Mouse (Mus musculus): ENCODE measurements around the gene Relb.
"Not testable (repeated sequence)": the region's sequence is repeated elsewhere in the genome, so short reads cannot be mapped to it uniquely, and the experiment has no call there.

The Relb gene

DNA sequence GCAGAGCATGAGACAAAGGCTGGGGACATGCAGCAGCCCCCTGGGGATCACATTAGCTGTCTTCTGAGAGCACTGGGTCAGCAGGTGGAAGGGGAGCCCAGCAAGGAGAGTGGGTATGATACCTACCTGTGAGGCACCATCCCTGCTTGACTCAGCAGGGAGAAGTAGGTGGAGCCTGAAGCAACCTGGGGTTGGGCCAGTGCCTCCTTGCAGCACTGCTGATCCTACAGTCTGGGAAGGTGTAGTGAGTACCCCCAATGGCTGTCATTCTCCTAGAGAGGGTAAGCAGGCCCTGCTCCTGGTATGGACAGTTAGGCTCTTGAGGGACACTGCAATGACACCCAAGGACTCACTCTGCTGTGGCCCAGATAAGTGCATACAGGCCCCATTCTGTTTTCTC is 3.0 kb upstream of the Relb start:
- no peak for DNase-seq (ENCODE audit: low spot score in 2 of 2)

DNA sequence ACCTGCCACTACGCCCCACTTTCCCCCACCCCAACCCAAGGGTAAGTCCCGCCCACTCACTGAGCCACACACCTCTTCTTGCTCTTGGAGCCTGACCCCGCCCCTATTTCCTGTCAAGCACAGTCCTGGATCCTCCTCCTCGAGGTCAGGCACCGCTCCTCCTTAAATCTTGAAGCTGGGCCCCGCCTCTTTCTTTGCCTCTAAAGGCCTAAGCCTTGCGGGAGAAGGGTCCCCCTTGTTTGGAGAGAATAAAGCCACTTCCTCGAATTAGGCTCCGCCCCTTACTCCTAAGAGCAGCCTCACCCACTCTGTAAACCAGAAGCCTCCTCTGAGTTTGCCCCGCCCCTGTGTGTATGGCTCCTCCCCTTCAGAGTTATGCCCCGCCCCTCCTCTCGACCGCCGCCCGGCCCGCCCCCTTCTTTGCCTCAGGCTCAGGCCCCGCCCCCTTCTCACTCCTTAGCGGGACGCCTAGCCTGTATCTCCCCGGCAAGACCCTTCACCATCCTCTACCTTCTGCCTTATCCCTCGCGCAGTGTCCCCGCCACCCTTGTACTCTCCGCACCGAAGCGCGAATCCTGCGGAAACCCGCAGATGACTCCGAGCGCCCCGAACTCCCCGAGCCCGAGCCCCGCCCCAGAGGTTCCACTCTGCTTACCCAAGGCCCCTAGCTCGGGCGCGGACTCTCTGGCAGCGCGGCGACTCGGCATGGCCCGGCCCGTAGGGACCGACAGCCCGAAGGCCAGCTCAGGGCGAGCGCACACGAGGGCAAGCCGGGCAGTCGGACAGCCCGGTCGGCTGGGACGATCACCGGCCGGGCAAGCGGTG is 490 bp downstream of the Relb start:
- DNase-seq (ENCODE audit: low spot score in 2 of 2): peak; percentile 87 to 88

GRCm38 (mm10) chr7:19628192-19628535 is 1.1 kb downstream of the Relb start:
- DNase-seq (ENCODE audit: low spot score in 2 of 2): no peak

GRCm38 (mm10) chr7:19627721-19628120 is 1.5 kb downstream of the Relb start:
- no peak for DNase-seq (ENCODE audit: low spot score in 2 of 2)

DNA sequence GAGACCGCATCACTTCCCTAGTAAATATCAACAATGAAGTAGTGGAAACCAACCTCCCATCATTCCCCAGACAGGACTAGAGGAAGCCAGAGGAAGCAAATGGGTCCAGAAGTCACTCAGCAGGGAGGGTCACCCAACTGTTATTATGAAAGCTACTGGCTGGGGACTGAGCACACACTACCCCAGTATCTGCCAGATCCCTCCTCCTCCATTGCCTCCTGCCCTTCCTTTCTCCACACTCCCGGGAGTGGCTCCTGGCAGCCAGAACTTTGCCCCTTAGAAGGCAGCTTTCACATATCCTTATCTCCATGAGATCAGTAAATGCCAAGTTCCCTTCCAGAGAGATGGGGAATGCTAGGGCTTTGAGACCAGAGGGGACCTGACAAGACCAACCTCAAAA is 5.8 kb downstream of the Relb start:
- no peak for DNase-seq (ENCODE audit: low spot score in 2 of 2)

- DNase-seq (ENCODE audit: low spot score in 2 of 2): no peak
These were observed 7.0 kb downstream of the Relb start for GRCm38 (mm10) chr7:19622241-19622640.

- DNase-seq (ENCODE audit: low spot score in 2 of 2): peak in 1 of 2 experiments; percentile 65
These were observed 8.4 kb downstream of the Relb start for GRCm38 (mm10) chr7:19620811-19621210.

- DNase-seq (ENCODE audit: low spot score in 2 of 2): peak in 1 of 2 experiments; percentile 89
These were observed 10.0 kb downstream of the Relb start for GRCm38 (mm10) chr7:19619004-19619801.

DNA sequence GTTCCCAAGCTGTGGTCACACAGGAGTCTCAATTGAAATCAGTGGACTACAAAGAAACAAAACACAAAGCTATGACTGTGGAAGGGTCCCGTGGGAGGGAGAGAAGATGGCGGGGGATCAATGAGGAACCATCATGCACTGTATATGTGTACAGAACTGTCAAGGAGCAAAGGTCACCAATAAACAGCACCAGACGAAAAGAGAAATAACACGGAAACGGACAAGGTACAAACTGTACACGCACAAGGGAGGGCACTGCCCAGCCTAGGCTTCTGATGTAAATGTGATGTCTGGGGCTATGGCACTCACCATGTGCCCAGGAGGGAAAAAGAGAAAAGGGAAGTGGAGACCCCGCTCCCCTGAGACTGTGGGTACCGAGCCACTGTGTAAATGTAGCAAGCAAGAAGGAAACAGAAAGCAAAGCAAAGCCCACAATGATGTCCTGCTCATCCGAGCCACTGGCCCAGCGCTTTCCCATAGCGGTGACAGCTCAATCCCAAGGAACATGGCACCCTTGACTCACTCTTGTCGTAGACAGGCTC is 14.1 kb downstream of the Relb start:
- no peak for DNase-seq (ENCODE audit: low spot score in 2 of 2)

GRCm38 (mm10) chr7:19610969-19611368 is 18.3 kb downstream of the Relb start:
- no peak for DNase-seq (ENCODE audit: low spot score in 2 of 2)

- DNase-seq (ENCODE audit: low spot score in 2 of 2): no peak
These were observed 19.5 kb downstream of the Relb start for GRCm38 (mm10) chr7:19609641-19610332.

DNA sequence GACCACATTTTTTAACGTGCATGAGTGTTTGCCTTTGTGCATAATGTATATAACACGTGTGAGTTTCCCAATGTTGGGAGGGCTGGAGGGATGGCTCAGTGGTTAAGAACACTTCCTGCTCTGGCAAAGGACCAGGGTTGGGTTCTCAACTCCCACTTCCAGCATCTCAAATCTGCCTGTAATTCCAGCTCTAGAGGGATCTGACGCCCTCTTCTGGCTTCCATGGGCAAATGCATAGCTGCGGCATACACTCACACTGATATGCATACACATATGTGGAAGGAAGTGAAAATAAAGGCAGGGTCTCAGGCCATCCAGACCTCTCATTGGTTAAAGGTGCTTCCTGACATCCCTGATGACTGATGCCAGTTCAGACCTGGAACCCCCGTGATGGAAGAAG is 21.9 kb downstream of the Relb start:
- no peak for DNase-seq (ENCODE audit: low spot score in 2 of 2)

GRCm38 (mm10) chr7:19604606-19605214 is 24.5 kb downstream of the Relb start:
- DNase-seq (ENCODE audit: low spot score in 2 of 2): not testable (repeated sequence)

DNA sequence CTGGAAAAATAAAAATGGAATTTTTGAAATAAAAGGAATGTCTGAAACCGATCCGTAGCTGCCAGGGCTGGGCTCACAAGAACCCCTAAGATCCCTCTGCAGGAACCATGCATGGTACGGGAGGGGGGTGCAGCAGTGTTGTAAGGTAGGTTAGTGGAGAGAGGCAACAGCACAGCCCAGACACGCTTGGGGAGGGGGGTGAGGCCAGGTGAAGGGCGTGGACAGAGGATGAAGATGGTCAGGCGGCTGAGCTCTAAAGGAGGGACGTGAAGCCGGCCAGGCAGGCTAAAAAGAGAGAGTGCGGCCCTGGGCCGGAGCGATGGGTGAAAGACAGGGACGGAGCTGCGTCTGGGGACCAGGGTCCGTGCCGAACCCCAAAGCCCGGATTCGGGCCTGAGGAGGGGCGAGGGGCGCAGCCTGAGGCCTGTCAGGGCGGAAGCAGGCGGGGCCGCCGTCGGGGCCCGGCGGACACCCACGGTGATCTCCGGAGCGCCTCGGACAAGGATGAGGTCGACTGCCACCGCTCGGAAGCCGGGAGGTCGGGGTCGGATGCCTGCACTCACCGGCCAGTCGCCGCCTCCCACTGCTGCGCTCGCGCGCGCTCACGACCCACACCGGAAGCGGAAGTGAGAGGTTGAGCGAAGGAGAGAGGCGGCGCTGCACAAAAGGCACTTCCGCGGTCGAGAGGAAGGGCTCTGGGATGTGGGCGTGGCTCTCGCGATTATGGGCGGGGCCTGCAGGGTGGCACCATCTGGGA is 25.2 kb downstream of the Relb start, which contains the start of gene Clasrp:
TSS of gene Clasrp (minus strand) at position 638 of the 757 bp plus-strand sequence.
- peak; percentile 85 to 95 for DNase-seq (ENCODE audit: low spot score in 2 of 2)

- no peak for DNase-seq (ENCODE audit: low spot score in 2 of 2)
These were observed 26.2 kb downstream of the Relb start for GRCm38 (mm10) chr7:19603055-19603454.

DNA sequence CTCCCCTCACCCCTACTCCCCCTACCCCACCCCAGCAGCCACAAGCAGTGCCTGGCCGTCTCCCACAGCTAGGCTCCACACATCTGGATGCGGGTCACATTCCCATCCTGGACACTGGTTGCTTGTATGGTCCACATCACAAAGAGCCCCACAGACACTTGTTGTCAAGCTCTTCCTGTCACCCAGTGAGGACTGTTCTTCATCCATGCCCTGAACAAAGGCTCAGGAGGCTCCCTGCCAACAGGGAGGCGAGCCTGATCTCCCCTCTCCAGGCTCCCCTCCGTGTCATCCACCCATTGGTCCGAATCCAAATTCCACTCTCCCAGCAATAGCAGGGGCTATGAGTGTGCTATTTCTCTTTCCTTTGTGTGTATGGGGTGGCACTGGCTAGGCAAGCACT is 28.7 kb downstream of the Relb start:
- peak; percentile 55 to 59 for DNase-seq (ENCODE audit: low spot score in 2 of 2)

DNA sequence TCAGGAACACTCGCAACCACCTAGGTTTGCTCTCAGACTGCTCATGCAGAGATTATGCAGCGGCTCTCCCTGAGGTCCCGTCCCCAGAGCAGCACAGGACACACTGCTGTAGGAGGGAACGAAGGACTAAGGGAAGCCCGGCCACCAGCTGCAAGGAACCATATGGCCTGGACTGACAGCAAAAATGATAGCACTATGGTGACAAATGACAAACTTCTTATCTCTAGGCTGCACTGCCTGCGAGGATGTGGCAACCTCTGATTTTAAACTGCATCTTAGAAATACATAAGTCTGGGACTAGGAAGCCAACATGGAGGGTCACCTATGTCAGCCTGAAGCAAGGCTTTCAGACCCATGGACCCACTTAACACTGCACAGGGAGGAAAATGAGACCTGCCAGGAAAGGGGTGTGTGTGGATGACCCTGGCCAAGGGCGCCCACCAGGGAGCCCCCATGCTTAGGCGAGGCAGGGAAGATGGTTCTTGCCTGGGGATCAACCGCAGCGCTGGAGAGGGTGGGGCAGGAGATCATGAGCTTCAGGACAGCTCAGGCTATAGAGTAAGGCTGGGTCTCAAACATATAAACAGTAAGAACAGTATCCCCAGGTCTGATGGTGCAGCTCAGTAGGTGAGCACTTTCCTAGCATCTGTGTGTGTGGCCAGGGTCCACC is 36.0 kb downstream of the Relb start:
- DNase-seq (ENCODE audit: low spot score in 2 of 2): no peak

- peak; percentile 67 to 85 for DNase-seq (ENCODE audit: low spot score in 2 of 2)
These were observed 39.3 kb downstream of the Relb start for GRCm38 (mm10) chr7:19589917-19590316.

- peak in 1 of 2 experiments; percentile 51 for DNase-seq (ENCODE audit: low spot score in 2 of 2)
These were observed 40.0 kb downstream of the Relb start for GRCm38 (mm10) chr7:19589207-19589606.

DNA sequence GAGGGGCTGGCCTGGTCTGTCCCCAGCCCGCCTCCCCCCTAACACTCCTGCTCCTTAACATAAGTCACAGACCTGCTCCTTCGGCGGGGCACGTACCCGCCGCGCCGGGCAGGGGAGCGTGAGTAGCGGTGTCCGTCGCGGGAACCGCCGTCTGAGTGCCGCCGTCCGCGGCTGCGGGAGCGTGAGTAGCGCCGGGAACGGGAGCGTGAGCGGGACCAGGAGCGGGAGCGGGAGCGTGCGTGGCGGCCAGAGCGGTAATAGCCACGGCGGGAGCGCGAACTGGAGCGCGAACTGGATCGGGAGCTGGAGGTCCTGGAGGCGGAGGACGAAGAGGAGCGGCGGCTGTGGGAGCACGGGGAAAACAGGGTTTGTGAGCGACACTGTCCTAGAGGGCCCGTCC is 43.0 kb downstream of the Relb start:
- no peak for DNase-seq (ENCODE audit: low spot score in 2 of 2)

Measured in left cerebral cortex, adult 9 months (tissue).